Mouse (Mus musculus): ENCODE data around the gene Tmem183a.

Tmem183a gene

GRCm38 (mm10) chr1:134361857-134362212 lies at the start of gene Tmem183a:
TSS of gene Tmem183a (minus strand) at chr1:134361979.
- DNase-seq (ENCODE audit: low spot score in 2 of 2): peak; percentile 97 to 98

- DNase-seq (ENCODE audit: low spot score in 2 of 2): no peak
Observed at GRCm38 (mm10) chr1:134408080-134408479, 46.3 kb upstream of the Tmem183a start.

GRCm38 (mm10) chr1:134406414-134406771 lies 44.6 kb upstream of the Tmem183a start:
- DNase-seq (ENCODE audit: low spot score in 2 of 2): no peak

- peak; percentile 23 to 50 for DNase-seq (ENCODE audit: low spot score in 2 of 2)
Observed at GRCm38 (mm10) chr1:134405509-134406413, 44.0 kb upstream of the Tmem183a start, which contains the start of gene Cyb5r1. TSS of gene Cyb5r1 (plus strand) at chr1:134405559.

- no peak for DNase-seq (ENCODE audit: low spot score in 2 of 2)
Observed at GRCm38 (mm10) chr1:134399735-134400134, 38.0 kb upstream of the Tmem183a start.

DNA sequence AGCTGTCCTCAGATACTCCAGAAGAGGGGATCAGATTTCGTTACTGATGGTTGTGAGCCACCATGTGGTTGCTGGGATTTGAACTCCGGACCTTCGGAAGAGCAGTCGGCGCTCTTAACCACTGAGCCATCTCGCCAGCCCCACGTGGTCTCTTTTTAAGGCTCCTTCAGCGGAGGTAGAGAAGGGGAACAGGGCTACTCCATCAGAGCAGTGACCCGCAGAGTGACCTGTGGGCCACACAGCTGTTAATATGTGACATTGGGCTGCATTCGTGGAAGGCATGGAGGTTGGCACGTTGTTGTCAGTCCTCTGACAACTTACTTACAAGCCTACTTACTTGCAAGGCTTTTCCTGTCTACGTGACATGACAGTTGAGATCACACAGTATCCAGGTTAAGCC lies 36.4 kb upstream of the Tmem183a start:
- no peak for DNase-seq (ENCODE audit: low spot score in 2 of 2)

- DNase-seq (ENCODE audit: low spot score in 2 of 2): no peak
Observed at GRCm38 (mm10) chr1:134393827-134394226, 32.0 kb upstream of the Tmem183a start.

- DNase-seq (ENCODE audit: low spot score in 2 of 2): no peak
Observed at GRCm38 (mm10) chr1:134385666-134386065, 23.9 kb upstream of the Tmem183a start, which contains the start of gene 4933406M09Rik. TSS of gene 4933406M09Rik (plus strand) at chr1:134385940.

GRCm38 (mm10) chr1:134385176-134385575 lies 23.4 kb upstream of the Tmem183a start:
- no peak for DNase-seq (ENCODE audit: low spot score in 2 of 2)

DNA sequence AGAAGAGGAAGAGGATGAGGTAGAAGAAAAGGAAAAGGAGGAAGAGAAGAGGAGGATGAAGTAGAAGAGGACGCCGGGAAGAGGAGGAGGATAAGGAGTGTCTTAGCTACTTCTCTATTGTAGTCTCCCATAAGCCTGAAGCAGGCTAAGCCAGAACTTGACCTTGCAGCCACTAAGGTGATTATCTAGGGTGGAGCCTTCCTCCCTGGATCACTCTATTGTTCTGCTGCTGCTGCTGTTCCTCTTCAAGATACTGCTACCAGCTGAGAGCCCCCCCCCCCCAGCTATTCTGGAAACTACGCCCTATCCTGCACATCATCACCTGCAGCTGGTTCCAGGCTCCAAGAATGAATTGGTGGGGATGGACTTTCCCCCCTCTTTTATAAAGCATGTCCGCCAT lies 22.8 kb upstream of the Tmem183a start:
- DNase-seq (ENCODE audit: low spot score in 2 of 2): no peak

- no peak for DNase-seq (ENCODE audit: low spot score in 2 of 2)
Observed at GRCm38 (mm10) chr1:134381795-134382625, 20.2 kb upstream of the Tmem183a start.

DNA sequence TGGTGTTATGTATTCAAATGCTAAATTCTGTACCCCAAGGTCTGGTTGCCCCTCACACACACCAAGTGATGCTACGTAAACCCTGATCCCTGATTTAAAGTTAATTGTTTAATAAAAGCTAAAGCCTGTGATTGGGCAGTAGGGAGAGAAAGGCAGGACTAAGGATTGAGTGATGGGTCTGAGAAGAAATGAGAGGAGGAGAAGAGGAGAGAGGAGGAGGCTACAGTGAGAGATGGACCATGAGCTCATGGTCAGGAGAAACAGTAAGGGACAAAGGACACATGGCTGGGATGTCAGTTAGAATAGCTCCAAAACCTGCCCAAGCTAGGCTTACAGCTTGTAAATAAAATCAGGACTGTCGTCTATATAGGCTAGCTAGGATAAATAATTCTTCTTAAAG lies 19.3 kb upstream of the Tmem183a start:
- DNase-seq (ENCODE audit: low spot score in 2 of 2): no peak

GRCm38 (mm10) chr1:134374124-134374523 lies 12.3 kb upstream of the Tmem183a start:
- no peak for DNase-seq (ENCODE audit: low spot score in 2 of 2)

GRCm38 (mm10) chr1:134368777-134369337 lies 7.1 kb upstream of the Tmem183a start:
- peak in 1 of 2 experiments; percentile 52 for DNase-seq (ENCODE audit: low spot score in 2 of 2)

GRCm38 (mm10) chr1:134365491-134365890 lies 3.7 kb upstream of the Tmem183a start:
- DNase-seq (ENCODE audit: low spot score in 2 of 2): no peak

- no peak for DNase-seq (ENCODE audit: low spot score in 2 of 2)
Observed at GRCm38 (mm10) chr1:134363194-134363593, 1.4 kb upstream of the Tmem183a start.

- DNase-seq (ENCODE audit: low spot score in 2 of 2): no peak
Observed at GRCm38 (mm10) chr1:134361195-134361856, 453 bp downstream of the Tmem183a start.

DNA sequence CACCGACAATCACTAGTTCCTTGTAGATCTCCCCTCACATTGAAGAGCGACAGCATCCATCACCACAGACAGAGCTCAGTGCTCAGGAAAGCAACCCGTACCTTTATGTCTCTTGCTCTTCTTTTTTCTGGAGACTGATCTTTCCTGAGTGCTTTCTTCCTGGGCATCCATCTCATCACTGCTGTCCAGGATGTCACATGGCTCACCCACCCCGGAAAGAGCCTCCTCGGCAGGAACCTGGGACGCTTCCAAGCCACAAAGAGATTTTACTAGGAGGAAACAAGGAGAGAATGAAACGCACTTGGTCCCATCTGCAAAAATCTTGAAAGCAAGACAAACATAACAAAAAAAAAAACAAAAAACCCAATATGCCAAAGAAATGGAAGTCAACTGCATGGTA lies 1.1 kb downstream of the Tmem183a start:
- DNase-seq (ENCODE audit: low spot score in 2 of 2): no peak

DNA sequence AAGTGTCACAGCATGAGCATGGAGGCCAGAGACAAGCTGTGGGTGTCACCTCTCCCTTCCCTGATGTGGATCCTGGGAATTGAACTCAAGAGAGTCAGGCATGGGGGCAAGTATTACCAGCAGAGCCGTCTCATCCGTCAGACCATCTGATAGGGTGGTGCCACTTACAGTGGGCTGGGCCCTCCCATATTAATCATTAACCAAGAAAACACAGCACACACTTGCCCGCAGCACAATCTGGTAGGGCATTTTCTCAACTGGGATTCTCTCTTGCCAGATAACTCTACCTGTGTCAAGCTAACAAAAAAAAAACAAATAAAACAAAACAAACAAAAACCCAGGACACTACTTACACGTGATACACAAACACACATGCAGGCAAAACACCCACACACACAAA lies 4.3 kb downstream of the Tmem183a start:
- no peak for DNase-seq (ENCODE audit: low spot score in 2 of 2)

DNA sequence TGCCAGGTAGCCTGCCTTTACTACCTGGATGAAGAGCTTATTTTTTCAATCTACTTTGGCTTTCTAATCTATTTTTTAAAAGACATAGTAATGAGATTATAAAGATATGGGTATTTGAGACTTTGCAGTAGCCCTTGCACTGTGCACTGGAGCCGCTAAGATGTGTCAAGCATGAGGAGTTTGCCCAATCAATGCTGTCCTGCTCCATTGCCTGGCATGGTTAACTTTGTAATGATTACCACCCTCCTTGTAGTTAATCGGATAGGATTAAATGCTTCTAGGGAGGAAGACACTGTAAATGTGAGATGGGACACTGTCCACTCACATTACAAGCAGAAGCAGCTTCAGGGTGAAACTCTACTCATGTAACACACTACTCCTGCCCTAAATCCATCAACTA lies 8.5 kb downstream of the Tmem183a start:
- no peak for DNase-seq (ENCODE audit: low spot score in 2 of 2)

DNA sequence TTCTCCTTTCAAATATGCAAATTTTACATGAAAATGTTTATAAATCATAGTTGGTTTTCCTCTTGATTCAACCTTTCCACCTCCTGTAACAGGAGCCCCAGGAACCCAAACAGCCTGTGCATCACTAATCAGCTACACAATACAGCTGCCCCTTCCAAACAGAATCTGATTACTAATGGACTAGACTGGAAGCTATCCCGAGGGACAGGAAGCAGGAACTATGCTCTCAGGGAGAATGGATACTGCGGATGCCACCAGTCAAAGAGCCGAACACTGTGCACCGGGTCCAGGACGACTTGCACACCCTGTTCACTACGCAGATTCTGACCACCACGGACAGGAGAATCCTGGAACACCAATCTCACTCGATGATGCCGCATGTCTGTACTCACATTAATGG lies 14.0 kb downstream of the Tmem183a start:
- no peak for DNase-seq (ENCODE audit: low spot score in 2 of 2)

GRCm38 (mm10) chr1:134345075-134345474 lies 16.7 kb downstream of the Tmem183a start:
- DNase-seq (ENCODE audit: low spot score in 2 of 2): no peak
